8 mouse cellular contexts compared by ENCODE assay signal in genomic region chr10:67317931-67318460, GRCm38 (mm10). TPM values are rescaled to one million over a fixed set of nuclear protein-coding genes. Genes with fewer than 3 reads are reported as not detected.
DNase-seq lines count a peak whose midpoint lies in the region; ATAC-seq lines count a peak whose summit lies in the region.

No protein-coding gene starts in this region.

- H3K4me1 ChIP-seq in heart, embryonic 16.5 days (ENCODE audit: control insufficient read depth, insufficient read depth, low read length): peaks cover 2% of the 10 kb centered on the region; the same call in 1 of the 2 replicates

- H3K4me3 ChIP-seq in heart, embryonic 16.5 days (ENCODE audit: low read length): peak overlapping the region; percentile 38

- ATAC-seq in heart, embryonic 16.5 days (replicated peaks; ENCODE audit: extremely low read depth, insufficient read depth, low FRiP score): no peak
- ATAC-seq in megakaryocyte, adult 5-6 weeks (ENCODE audit: poor library complexity, severe bottlenecking): peak; percentile 73

- DNase-seq in gastrocnemius, postnatal 10 days: peak; percentile 27
- no peak for DNase-seq in gastrocnemius, adult 8-10 months (ENCODE audit: low spot score in 2 of 2)
- peak; percentile 75 for DNase-seq in embryo, embryonic 11 days
- DNase-seq in kidney, postnatal 25 days: peak; percentile 71 to 74
- DNase-seq in spleen, adult 12 weeks (ENCODE audit: low spot score): no peak
- DNase-seq in left cerebral cortex, adult 8-10 months (ENCODE audit: low spot score in 2 of 2): no peak

- no peaks in the 10 kb centered on the region for H3K9me3 ChIP-seq in heart, embryonic 16.5 days (replicated peaks; ENCODE audit: control insufficient read depth, low read length)

- peak overlapping the region; percentile 62 for H3K4me2 ChIP-seq in heart, embryonic 16.5 days (ENCODE audit: low read depth, low read length)

- WGBS in heart, embryonic 16.5 days: 2% methylated on average over 20 of the region's 20 CpGs

- H3K27ac ChIP-seq in heart, embryonic 16.5 days (ENCODE audit: low read length): no peak overlapping the region

- H3K9ac ChIP-seq in heart, embryonic 16.5 days (ENCODE audit: low read length): 0 out of 2 replicates have a peak overlapping the region, but pooled peaks have one; percentile 13

- H3K36me3 ChIP-seq in heart, embryonic 16.5 days (ENCODE audit: control insufficient read depth, insufficient read depth): no peaks in the 10 kb centered on the region

- H3K27me3 ChIP-seq in heart, embryonic 16.5 days (ENCODE audit: control insufficient read depth, insufficient read depth, low read length): peaks cover 4% of the 10 kb centered on the region; the same call in 1 of the 2 replicates

RNA-seq across cellular contexts. Expression of gene Nrbf2, which starts 32.9 kb away (rescaled TPM):
- total RNA-seq in gastrocnemius, postnatal 10 days (2021): 10 to 100 TPM in 1 of 2 experiments, 1 to 10 TPM in 1; 9.3 to 10.1 TPM
- total RNA-seq in gastrocnemius, adult 8-10 months (2022): 10 to 100 TPM; 11.0 to 14.8 (median 14.1) TPM
- polyA plus RNA-seq in heart, embryonic 16.5 days (2015; fragmentation: Nextera tagmentation; extraction: Ambion mirVana): 29.8 and 33.0 TPM in 2 replicates
- total RNA-seq in megakaryocyte, adult 5-6 weeks (2015): 33.4 and 39.7 TPM in 2 replicates
- 20.7 and 24.6 TPM in 2 replicates for total RNA-seq in megakaryocyte, adult 5-6 weeks (2017)
- 10 to 100 TPM; 14.2 to 17.4 (median 15.9) TPM for total RNA-seq in left cerebral cortex, adult 8-10 months (2022)

Comparison
In these comparisons a context has a peak if more than half of its experiments do, and no peak if none do; other contexts are left out.
1. DNase-seq: peak in gastrocnemius, postnatal 10 days (single experiment), embryo, embryonic 11 days (single experiment) and kidney, postnatal 25 days (2 of 2); none in gastrocnemius, adult 8-10 months (0 of 2), spleen, adult 12 weeks (single experiment) and left cerebral cortex, adult 8-10 months (0 of 2).